Mouse (Mus musculus): ENCODE measurements around the gene Btbd1.
A peak's percentile ranks its signal among the peaks of the same experiment; 100 is the strongest.

Gene Btbd1

DNA sequence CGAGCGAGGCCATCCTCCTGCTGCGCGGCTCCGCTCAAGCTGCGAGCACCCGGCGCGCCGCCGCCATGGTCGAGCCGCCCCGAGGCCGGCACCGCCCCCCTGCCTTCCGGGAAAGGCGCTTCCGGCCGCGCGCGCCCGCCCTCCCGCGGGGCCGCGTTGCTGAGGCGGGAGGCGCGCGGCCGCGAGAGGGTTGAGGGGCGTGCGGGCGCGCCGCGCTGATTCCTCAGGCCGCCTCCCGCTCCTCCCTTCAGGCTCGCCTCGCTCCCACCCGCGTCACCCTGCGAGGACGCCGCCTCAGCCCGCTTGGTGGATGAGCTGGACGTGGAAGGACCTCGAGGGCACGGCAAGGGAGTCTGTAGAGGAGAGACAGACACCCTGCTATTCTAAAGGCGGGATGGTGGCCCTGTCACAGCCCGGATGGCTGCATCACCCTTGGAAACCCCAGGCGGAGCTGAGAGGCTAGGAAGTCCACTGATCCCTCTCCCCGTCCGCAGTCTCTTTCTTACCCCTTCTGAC lies at the start of gene Btbd1:
Gene Btbd1 (minus strand): TSS at position 53 of the 516 bp plus-strand sequence.
- DNase-seq, result peak; percentile 74 to 75

DNA sequence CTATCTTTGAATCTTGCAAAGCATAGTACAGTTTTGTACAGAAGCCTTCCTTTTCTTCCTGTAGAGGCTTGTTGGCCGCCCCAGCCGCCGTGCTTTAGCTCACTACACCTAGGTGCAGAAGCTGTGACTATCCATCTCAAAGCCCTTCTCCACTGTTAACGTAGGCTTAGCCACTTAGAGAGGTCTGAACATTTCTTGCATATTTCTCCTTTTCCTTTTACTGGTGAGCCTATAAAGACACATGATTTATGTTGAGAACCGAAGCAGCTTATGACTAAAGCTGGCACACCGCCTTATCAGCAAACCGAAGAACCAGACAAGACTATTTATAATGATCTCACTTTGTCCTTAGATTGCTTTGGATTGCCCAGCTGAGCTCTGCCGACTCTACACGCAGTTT lies 46.1 kb upstream of the Btbd1 start:
- DNase-seq, result no peak

DNA sequence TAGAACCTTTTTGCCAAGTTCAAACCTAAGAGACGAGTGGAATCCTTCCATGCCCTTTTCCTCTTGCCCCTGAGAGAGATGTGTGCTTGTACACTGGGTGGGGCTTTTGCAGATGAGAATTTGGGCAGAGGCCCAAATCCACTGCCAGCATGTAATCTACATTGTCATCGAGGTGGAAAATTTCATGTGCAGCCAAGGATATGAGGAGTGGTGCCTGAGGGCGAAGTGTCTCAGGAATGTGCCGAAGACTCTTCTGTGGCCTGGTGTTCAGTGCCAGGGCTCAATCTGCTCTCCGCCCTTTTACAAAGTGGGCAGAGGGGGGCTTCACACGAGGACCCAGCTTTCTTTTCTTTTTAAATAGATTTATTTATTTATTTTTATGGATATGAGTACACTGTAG lies 45.4 kb upstream of the Btbd1 start:
- no peak for DNase-seq

DNA sequence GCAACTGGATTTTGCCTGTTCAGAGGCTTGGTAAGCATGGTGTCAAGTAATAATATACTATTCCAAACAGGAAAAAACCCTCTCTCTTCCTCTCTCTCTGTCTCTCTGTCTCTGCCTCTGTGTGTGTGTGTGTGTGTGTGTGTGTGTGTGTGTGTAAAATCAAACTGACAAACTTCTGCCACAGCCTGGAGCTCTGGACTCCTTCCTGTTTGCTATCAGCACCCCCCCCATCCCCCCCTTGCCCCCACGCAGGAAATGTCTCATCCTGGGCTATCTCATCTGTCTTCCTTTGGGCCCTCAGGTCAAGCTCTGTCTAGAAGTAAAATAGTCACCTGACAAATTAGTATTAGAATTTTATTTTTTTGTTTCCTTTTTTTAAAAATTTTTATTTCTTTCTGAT lies 44.6 kb upstream of the Btbd1 start:
- DNase-seq, result no peak

DNA sequence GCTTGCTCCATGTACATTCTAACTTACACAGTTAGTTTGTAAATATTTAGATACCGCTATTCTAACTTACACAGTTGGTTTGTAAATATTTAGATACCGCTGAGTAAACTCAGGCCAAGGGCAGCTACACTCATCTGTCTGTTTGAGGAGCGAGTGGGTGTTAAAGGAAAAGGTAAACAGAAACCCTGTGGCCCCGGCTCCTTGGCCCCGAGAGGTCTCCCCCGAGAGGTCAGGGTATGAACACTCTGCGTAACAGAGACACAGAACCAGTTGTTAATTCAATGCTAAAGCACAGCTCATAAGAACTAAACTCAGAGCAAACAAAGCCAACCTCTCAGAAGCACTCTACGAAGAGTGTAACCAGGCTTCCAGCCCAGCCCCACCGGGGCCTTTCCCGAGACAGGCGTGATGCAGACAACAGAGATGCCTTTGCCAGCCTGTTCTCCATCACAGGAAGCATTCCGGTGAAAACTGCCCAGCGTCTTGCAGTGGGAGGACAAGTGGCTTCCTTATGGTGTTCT lies 43.3 kb upstream of the Btbd1 start:
- DNase-seq, result no peak

DNA sequence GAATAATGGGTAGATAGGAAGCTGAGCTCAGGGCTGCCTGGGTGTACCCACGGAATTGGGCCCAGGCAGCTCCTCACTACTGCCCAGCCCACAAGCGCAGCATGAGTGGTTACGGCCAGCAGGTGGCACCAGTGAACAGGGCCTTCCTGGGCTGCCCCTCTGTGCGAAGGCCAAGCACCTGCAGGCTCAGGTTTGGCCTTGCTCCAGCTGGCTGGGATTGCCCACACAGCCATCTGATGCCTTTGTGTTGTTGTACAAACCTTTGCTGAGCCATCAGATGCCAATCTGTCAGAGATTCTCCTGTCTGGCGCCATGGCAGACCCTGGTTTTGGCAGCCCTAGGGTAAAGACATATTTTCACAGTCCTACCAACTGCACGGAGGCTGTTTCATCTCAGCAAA lies 38.9 kb upstream of the Btbd1 start:
- peak; percentile 57 to 58 for DNase-seq

DNA sequence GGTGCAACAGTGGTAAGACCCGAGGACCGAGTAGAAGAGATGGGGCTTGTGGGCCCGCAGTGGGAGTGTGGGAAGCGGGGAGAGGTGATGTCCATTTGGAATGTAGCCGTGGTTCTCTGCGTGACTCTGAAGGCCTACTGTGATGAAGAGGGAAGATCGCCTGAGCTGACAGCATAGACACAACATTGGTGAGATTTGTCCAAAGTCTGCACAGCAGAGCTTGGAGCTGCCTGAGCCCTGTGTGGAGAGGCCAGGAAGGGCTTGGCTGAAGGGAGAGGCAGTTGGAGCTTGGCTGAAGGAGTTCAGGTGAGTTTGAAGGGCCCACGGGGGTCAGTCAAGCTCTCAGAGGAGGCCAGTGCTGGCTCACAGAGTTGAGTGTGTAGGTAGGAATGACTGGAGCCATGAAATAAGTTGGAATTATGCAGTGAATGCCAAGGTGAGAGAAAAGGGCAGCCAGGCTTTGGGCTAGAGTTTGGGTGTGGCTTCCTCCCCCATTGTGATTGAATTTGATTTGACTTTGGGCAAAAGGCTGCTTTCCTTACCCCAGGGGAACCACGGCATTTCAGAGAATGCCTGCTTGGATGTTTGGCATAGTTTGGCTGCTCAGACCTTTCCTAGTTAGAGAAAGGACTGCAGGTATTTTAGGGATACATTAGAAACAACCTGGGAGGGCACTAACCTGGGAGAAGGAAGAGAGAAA lies 38.1 kb upstream of the Btbd1 start:
- no peak for DNase-seq

DNA sequence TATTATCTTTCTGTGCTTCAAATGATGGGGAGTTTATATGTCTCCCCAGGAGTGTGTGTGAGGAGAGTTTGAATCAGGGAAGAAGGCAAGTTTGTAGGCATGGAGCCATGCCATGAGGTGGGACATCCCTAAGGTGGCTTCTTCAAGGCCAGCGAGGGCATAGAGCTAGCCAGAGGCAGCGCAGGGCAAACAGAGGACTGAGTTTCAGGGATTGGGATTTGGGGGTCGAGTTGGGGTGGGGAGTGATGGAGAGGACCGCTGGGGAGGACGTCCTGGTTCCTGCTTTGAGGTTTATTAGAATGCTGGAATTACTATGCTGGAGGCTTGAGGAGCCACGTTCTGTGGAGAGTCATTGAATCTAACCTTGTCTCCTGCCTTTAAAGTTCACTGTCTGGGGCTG lies 36.7 kb upstream of the Btbd1 start:
- DNase-seq, result no peak

DNA sequence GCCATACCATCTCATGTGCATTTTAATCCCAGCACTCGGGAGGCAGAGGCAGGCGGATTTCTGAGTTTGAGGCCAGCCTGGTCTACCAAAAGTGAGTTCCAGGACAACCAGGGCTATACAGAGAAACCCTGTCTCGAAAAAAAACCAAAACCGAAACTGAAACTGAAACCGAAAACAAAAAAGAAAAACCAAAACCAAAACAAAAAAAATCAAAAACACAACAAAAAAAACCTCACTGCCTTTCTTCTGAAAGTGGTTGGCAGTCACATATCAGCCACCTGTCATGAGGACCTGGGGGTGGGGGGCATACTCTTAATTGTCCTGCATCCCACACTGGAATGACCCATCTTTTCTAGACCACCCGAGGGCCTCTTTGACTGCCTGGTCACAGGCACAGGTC lies 35.3 kb upstream of the Btbd1 start:
- DNase-seq, result no peak

DNA sequence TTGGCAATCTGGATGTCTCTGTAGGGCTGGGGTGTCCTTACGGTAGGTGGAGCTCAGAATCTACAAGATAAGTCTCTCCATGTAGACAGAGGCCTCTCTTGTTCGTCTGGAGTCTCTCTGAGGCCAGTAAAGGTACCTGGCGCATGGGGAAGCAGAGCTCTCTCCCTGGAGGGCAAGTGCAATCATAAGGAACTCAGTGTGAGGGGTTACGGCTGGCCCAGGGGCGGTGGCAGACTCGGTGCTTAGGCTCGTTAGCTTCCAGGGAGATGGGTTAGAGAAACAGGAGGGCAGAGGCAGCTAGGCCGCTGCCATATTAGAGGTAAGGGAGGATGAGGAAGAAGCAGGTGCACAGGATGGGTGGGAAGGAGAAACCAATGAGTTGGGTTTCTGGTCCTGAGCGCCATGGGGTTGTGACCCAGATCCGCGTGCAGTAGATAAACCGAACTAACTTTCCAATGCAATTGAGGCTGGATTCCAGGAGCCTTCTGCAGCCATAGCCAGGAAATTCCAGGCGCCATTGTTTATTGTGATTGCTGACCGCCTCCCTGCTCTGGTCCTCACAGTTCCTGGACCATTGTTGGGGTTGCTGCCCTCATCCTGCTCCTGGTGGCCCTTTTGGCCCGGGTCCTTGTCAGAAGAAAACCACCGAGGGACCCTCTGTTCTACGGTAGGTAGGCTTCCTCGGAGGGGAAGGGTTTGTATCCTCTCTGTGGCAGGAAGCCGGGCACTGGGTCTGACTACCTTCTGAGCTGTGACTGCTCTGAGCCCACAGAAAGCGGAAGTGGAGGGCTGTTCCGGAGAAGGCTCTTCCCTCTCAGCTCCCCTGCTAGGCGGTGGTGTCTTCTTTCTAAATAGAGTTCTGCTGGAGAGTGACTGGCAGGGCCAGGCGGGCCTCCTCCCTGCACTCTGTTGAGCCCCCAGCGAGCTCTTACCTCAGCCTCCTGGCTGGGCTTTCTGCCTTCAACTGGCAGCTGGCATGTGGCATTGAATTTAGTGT lies 33.7 kb upstream of the Btbd1 start:
- DNase-seq, result peak; percentile 79 to 87

DNA sequence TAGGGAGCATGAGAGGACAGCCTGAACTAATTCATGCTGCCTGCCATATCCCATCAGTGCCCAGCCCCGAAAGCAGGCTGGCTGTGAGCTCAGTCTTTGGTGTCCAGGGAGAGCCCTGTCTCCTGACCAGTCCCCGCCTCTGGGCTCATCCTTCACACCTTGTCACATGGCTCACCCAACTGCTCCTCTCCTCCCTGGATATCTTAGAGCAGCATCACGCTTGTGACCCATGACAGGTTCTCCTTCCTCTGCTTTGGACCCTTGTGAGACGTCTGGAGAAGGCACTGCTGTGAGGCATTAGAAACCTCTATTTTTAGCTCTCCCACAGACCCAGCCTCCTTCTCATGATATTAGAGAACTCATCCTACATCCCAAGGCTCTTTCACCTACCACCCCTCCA lies 32.7 kb upstream of the Btbd1 start:
- DNase-seq, result no peak

DNA sequence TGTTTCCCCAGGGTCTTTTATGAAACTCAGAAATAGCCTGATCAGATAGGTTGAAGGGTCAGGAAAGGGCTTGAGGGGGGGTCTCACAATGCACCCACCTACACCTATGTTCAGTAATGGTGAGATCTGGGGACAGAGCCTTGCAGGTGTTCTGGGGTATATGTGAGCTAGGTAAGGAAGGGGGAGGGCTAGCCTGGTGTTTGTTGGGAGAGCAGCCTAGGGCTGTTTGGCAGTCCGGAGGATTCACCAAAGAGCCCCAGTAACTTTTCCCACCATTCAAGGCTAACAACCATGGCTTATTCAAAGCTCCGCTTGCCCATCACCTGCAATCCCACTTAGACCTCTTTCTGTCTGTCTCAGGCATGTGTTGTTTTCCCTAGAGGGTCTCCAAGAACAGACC lies 32.2 kb upstream of the Btbd1 start:
- DNase-seq, result no peak

DNA sequence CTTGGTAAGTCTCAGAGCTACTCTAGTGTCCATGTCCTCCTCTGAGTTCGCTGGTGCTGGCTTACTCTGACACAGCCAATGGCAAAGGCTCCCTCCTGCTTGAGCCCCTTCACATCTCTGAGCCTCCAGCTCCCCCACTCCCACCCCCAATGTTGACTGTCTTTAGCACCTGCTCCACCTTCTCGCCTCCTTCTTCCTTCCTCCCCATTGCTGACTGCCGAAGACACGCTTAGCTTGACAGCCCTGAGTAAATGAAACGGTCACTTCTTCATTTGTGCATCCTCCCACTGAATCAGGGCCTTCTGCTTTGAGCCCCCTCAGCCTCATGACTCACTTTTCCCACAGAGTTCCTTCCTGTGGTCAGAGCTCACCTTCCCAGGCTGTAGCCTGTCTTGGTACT lies 31.8 kb upstream of the Btbd1 start:
- DNase-seq, result peak; percentile 43 to 68

DNA sequence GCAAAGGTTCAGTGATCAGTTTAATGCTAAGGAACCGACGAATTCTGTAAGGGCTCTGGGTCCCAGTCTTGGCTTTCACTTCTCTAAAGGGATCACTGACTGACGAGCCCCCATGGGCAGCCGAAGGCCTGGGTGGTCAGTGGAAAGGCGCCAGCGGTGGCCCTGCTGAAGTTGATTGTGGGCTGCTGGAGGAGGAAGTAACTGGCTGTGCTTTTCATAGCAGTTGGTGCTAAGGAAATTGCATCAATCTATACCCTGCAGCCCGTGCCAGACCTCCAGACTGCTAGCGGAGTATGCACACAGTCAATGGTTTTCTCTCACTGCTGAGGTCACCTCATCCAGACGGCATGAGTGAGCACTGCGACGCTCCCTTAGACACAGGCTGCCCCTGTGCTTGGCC lies 30.8 kb upstream of the Btbd1 start:
- peak; percentile 34 to 45 for DNase-seq

DNA sequence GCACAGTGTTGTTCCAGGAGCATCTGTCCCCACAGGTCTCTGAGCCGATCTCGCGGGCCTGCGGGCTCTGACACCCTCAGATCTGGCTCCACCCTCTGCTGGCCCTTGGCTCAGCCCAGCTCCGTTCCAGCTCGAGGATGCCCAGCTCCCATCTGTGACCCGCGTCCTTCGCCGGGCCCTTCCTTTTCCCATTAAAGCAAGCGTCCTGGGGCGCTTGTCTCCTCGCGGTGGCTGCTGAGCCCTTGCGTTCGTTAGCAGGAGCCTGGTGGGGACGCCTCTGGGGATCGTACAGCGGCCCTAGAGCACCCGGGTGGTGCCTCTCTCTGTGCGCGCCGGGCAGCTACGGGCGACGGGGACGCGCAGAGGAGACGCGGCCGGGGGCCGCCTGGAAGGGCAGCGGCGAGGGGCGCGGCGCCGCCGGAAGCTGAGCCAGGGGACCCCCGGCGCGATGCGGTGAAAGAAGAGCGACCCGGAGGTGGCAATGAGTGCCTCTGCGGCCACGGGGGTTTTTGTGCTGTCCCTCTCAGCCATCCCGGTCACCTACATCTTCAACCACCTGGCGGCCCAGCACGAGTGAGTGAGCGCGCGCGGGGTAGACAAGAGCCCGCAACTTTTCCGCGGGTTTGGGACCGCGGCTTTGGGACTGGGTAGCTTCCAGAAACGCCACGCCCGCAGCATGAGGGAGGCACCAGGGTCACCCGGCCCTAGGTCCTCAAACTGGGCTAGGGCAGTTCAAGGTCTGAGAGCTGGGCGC lies 29.9 kb upstream of the Btbd1 start, which contains the start of gene Tm6sf1:
Gene Tm6sf1 (plus strand): TSS at position 34 of the 754 bp plus-strand sequence.
- DNase-seq, result peak; percentile 34 to 44

DNA sequence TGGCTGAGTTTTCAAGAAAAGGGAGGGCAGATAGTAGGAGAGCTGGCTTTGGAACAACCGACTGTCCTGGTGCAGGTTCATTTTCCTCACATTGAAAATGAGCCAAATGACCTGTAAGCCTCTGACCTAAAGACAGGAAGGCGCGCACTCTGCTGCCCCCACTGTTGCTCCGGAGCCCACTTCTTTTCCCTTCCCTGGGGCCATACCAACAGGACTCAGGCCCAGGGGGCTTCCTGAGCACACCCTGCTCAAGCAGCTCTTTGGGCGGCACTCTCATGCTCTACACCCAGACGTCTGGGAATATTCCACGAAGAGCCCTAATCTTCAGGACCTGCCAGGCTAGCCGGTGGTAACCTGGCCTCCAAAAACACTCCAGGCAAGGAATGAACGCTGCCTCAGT lies 29.0 kb upstream of the Btbd1 start:
- DNase-seq, result no peak

DNA sequence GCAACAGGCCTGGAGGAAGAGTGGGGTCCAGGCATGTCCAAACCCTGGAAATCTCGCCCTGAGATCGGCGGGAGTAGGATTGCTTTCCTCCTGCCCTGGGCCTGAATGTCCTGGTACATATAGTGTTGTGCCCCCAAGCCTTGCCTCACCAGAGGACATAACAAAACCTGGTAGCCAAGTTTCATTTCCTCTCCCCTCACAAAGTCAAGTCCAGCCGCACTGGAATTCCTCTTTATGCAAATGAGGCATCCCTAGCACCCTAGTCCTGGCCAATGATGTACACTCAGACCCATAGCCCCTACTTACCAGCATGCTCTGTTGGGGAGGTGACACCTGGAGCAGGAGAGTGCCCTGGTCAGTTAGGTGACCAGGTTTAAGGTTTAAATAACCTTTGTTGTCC lies 27.0 kb upstream of the Btbd1 start:
- no peak for DNase-seq

DNA sequence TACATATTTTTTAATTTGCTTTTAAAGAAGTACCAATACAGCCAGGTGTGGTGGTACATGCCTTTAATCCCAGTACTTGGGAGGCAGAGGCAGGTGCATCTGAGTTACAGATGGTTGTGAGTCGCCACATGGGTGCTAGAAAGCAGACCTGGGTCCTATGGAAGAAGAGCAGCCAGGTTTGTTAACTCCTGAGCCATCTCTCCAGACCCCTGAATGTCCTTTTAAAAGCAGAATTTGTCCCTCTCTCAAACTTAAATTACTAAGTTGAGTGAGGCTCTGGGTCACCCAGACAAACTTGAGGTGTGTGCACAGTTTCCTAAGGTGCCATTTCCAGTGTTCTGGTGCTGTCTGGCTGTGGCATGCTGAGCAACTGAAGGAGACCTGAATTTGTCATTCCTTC lies 26.5 kb upstream of the Btbd1 start, which contains the start of gene Gm10160:
Gene Gm10160 (minus strand): TSS at position 101 of the 400 bp plus-strand sequence.
- no peak for DNase-seq

DNA sequence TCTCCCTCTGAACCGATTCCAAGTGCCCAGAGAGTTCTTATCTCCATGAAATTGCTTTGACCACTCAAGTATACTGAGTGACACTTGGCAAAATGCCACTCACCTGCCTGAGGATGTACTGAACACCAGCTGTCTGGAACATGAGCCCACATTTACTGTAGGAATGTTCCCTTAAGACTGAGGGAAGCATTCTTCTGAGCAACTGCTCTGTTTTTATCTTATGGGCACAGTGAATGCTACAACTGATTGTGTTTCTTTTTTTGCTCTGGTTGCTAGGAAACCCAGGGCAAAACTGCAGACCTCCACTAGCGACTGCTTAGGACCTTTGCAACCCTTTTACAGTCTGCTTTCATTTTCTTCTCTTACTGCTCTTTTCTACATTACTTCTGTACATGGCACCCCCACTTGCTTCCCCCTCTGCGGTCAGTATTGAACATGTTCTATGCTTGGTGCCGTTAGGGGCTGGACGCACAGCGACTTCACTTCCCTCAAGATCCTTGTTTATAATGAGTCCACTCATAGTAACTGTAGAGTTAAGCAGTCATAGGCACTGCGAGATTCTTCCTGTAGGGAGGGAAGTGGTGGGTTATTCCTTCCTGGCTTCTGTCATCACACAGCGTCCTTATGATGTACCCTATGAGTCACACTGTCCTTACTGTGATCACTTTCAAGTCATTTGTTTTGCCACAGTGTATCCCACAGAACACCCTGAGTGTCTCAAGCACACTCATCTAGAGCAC lies 25.5 kb upstream of the Btbd1 start:
- DNase-seq, result no peak

DNA sequence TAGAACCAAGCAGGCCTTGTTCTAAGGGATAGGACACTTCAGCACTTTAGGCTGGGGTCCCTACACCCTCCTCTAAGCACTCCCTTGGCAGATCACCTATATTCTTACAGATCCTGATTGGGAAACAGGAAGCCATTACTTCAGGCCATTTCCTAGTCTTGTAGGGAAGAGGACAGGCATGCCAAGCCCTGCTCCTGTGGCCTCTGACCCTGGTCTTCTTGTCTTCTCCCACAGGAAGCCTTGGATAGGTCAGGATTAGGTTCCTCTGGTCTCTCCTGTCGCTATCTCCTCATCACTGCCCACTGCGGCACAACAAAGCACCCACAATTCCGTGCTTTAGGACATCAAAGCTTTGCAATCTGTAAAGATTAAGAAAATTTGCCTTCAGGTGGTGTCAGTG lies 22.5 kb upstream of the Btbd1 start:
- no peak for DNase-seq

DNA sequence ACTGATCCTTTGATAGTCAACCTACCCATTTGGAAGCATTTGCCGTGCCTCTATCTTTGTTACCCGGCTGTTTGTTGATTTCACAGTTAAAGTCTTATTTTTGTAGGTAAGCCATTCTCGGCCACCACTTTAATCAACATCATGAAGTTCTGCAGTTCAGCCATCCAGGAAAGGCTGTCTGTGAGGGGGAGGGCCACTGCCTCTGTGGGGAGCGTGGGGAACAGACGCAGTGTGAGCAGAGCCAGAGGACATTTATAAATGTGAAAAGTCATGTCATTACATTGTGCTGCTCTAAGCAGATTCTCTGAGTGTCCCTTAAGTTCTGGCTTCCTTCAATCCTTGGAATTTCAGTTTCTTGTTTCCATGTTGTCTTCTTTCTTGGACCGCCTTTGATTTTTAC lies 20.9 kb upstream of the Btbd1 start:
- no peak for DNase-seq

DNA sequence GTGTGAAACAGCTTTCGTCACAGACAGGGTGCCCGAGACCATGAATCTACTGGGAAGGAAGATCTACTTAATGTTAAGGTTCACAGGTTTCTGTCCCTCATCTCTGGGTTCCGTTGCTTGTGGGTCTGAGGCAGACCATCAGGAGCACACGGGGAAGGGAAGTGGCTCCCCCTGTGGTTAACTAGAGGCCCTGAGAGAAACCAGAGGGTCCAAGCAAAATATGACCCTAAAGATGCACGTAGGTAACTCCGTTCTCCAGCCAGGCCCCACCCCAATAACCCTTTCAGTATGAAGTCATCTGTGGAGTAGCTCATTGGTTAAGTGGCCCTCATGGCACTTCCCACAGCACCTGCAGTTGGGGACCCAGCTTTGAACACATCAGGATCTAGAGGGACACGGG lies 20.4 kb upstream of the Btbd1 start:
- DNase-seq, result no peak
